Mouse (Mus musculus) heart, adult 18-20 months (tissue): ENCODE results near the gene Gm21987. TPM values are rescaled to one million over a fixed set of nuclear protein-coding genes. Genes with fewer than 3 reads are reported as not detected.
A peak's percentile ranks its signal among the peaks of the same experiment; 100 is the strongest.

Source experiments
- DNase-seq, 2 experiments: peaks; one replicate each; pipeline ENCODE4 v3.0.0; 2021 to 2022; ENCODE audit warnings: mixed read lengths in 1 of 2
- total RNA-seq, 2 experiments: library from RNA; stranded (reverse); gene quantifications; 2 replicates each; pipeline ENCODE4 v1.2.3; 2021

Gene Gm21987
- total RNA-seq, 2 experiments from 2014 or later, result 1.4 TPM; not detected in 1

- DNase-seq, result no peak
Observed at GRCm38 (mm10) chr16:38395060-38395730, 48.4 kb downstream of the Gm21987 start.

- DNase-seq, result peak; percentile 75 to 77
Observed at GRCm38 (mm10) chr16:38396155-38396554, 49.3 kb downstream of the Gm21987 start.

- no peak for DNase-seq
Observed at GRCm38 (mm10) chr16:38398266-38398665, 51.4 kb downstream of the Gm21987 start.

DNA sequence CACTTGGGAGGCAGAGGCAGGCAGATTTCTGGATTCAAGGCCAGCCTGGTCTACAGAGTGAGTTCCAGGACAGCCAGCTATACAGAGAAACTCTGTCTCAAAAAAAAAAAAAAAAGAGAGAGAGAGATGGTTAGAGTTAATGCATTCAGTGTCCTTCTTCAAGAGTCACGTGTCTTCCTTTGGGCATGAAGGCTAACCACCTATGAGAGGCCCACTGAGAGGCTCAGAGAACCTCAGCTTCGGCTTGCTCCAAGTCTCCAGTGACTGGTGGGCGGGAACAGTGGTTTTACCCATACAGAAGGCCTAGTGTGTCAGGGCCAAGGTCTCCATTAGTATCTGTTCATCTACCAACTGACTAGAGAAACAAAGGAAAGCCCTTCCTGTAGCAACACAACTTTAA is 52.2 kb downstream of the Gm21987 start:
- DNase-seq, result no peak

DNA sequence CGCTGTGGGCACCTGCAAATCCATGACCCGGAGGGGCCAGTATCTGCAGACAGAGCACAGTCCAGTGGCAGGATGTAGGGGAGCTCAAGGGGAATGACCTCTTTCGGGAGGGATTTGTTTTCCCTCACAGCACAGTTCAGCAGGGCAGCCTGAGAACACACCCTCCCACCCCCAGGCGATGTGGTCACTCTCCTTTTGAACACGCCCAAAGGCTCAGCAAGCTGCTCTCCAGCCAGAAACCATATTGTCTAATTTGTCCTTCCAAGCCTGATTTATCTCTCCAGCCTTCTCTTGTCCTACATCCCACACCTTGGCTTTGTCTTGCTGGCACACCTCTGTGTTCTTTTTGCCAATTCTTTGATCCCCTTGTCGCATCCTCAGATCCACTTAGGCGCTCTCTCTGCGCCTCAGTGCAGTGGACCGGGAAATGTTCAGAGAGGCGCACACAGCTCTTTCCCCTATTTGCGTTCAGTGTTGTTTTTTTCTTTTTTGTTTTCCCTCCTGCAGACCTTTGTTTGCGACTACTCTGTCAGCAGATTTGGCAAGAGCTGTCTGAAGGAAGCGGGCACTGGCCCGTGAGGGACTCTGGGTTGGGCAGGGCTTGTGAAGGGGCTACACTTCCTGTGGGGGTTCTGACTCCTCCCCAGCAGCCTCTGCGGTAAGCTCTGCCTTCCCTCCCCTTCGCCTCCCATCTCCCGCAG is 52.8 kb downstream of the Gm21987 start:
- peak; percentile 68 to 78 for DNase-seq

- no peak for DNase-seq
Observed at GRCm38 (mm10) chr16:38400311-38400960, 53.6 kb downstream of the Gm21987 start.

DNA sequence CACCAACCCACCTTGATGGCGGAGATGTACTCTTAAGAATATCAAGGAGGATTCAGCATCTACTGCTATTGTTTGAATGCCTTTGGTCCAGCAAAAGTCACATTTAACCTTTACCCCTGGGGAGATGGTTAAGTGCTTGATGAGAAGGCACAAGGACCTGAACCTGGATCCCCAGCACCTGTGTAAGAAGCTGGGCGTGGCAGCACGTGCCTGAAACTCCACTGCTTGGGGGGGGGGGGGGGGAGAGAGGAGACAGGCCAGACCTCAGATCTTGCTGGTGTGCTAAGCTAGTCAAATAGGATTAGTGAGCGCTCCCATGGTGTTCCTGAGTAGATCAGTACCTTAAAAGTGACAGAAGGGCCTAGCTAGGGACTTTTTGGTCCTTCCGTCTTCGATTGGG is 54.6 kb downstream of the Gm21987 start:
- DNase-seq, result no peak

- DNase-seq, result no peak
Observed at GRCm38 (mm10) chr16:38403639-38404038, 56.8 kb downstream of the Gm21987 start.

DNA sequence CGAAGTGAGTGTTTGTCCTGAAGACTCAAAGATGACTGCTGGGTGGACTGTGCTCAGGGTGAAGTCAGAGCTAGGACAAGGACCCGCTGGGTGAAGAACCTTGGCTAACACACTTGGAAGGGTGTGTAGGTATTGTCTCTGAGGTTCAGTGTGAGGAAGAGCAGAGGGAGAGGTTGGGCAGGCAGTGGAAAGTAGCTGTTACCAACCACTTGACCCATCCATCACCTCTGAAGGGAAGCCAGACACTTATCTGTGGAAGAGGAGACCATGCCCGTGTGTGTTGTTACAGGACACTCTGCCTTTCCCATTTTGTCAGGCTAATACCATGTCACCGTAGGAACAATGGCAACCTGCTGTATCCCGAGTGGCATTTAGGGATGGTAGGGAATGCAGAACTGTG is 59.5 kb downstream of the Gm21987 start:
- no peak for DNase-seq

DNA sequence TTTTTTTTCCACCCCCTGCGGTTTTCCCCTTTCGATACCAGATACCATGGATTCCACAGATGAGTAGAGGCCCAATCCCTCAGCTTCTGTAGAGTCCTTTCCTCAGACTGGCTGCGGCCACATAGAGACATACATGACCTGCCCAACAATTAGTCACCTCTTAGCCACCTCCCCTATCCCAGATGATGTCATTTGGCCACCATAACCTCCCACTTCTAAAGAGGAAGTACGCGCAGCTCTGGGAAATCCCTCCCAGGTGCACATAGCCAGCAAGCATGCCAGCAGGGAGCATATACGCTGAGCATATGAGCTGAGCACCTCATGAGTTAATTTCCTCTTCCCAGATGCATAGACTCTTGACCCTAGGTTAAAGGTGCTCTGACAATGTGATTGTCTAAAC is 59.9 kb downstream of the Gm21987 start:
- no peak for DNase-seq

- no peak for DNase-seq
Observed at GRCm38 (mm10) chr16:38407584-38407983, 60.7 kb downstream of the Gm21987 start.

GRCm38 (mm10) chr16:38408416-38408815 is 61.6 kb downstream of the Gm21987 start:
- no peak for DNase-seq

Other genes with a start within 250 kb of the Gm21987 start
- not detected for gene Nr1i2, start 52.2 kb upstream of the Gm21987 start, total RNA-seq
- under 1 TPM in 1 of 2 experiments, not detected in 1; 0.13 TPM for gene Maats1, start 4.9 kb upstream of the Gm21987 start, total RNA-seq
- gene Cox17, start within 50 bp of the Gm21987 start, total RNA-seq, result 100 to 1,000 TPM; 345 to 380 TPM
- 100 to 1,000 TPM; 515 to 590 TPM for gene Popdc2, start 15.2 kb downstream of the Gm21987 start, total RNA-seq
- gene Pla1a, start 86.1 kb downstream of the Gm21987 start, total RNA-seq, result 1 to 10 TPM; 6.2 to 8.7 TPM
- 10 to 100 TPM; 25.6 to 26.8 TPM for gene Adprh, start 105.7 kb downstream of the Gm21987 start, total RNA-seq
- under 1 TPM; 0.39 to 0.94 TPM for gene Cd80, start 108.5 kb downstream of the Gm21987 start, total RNA-seq
- 10 to 100 TPM; 67.1 to 68.3 TPM for gene Timmdc1, start 175.6 kb downstream of the Gm21987 start, total RNA-seq
- gene Poglut1, start 203.2 kb downstream of the Gm21987 start, total RNA-seq, result 10 to 100 TPM; 10.5 to 13.2 TPM
- 10 to 100 TPM; 19.1 to 23.9 TPM for gene Tmem39a, start 211.7 kb downstream of the Gm21987 start, total RNA-seq